Mouse (Mus musculus) naive thymus-derived CD4-positive, alpha-beta T cell, adult 2 months (primary cell): ENCODE measurements around the gene Nup88.

Source experiments
- DNase-seq: peaks from one replicate; pipeline ENCODE4 v3.0.0-alpha.2; 2011; ENCODE audit warnings: low read depth

Nup88 gene

GRCm38 (mm10) chr11:70969821-70970559, at the start of gene Nup88, which contains the start of gene Rpain:
Nup88 (minus strand) TSS chr11:70969973.
Rpain (plus strand) TSS chr11:70970213.
- peak; percentile 97 for DNase-seq

- no peak for DNase-seq
Measured at GRCm38 (mm10) chr11:71018416-71019200, 48.8 kb upstream of the Nup88 start.

GRCm38 (mm10) chr11:71017051-71017450, 47.3 kb upstream of the Nup88 start:
- no peak for DNase-seq

GRCm38 (mm10) chr11:71012743-71013142, 43.0 kb upstream of the Nup88 start:
- no peak for DNase-seq

- no peak for DNase-seq
Measured at GRCm38 (mm10) chr11:71008321-71008720, 38.5 kb upstream of the Nup88 start.

- no peak for DNase-seq
Measured at GRCm38 (mm10) chr11:71007831-71008230, 38.1 kb upstream of the Nup88 start.

GRCm38 (mm10) chr11:71007026-71007425, 37.3 kb upstream of the Nup88 start:
- no peak for DNase-seq

- peak; percentile 48 for DNase-seq
Measured at GRCm38 (mm10) chr11:71005046-71005445, 35.3 kb upstream of the Nup88 start.

GRCm38 (mm10) chr11:71004316-71004773, 34.6 kb upstream of the Nup88 start, which contains the start of gene Dhx33:
Dhx33 (minus strand) TSS chr11:71004437.
- DNase-seq: peak; percentile 99

GRCm38 (mm10) chr11:71003611-71004315, 34.0 kb upstream of the Nup88 start:
- DNase-seq: no peak

GRCm38 (mm10) chr11:71001167-71001566, 31.4 kb upstream of the Nup88 start:
- no peak for DNase-seq

- DNase-seq: peak; percentile 91
Measured at GRCm38 (mm10) chr11:70982557-70983228, 12.9 kb upstream of the Nup88 start, which contains the start of gene C1qbp. C1qbp (minus strand) TSS chr11:70983026.

- DNase-seq: peak; percentile 18
Measured at GRCm38 (mm10) chr11:70982030-70982429, 12.3 kb upstream of the Nup88 start.

GRCm38 (mm10) chr11:70980751-70981510, 11.2 kb upstream of the Nup88 start:
- no peak for DNase-seq

- DNase-seq: no peak
Measured at GRCm38 (mm10) chr11:70980232-70980631, 10.5 kb upstream of the Nup88 start.

- DNase-seq: no peak
Measured at GRCm38 (mm10) chr11:70977293-70977692, 7.5 kb upstream of the Nup88 start.

GRCm38 (mm10) chr11:70975193-70975592, 5.4 kb upstream of the Nup88 start:
- no peak for DNase-seq

GRCm38 (mm10) chr11:70973947-70974346, 4.2 kb upstream of the Nup88 start:
- peak; percentile 36 for DNase-seq

- DNase-seq: no peak
Measured at GRCm38 (mm10) chr11:70972586-70972985, 2.8 kb upstream of the Nup88 start.

- DNase-seq: peak; percentile 76
Measured at GRCm38 (mm10) chr11:70970560-70971540, 1.1 kb upstream of the Nup88 start.
